Mouse (Mus musculus): ENCODE data around the gene Cenpl.
"Not testable (repeated sequence)": the region's sequence is repeated elsewhere in the genome, so short reads cannot be mapped to it uniquely, and the experiment has no call there.

The Cenpl gene

GRCm38 (mm10) chr1:161070352-161071271 is at the start of gene Cenpl, which contains the start of gene Dars2:
Gene Cenpl (plus strand): TSS chr1:161070713.
Gene Dars2 (minus strand): TSS chr1:161070658.
- peak; percentile 93 to 95 for DNase-seq (ENCODE audit: low spot score in 2 of 2)

GRCm38 (mm10) chr1:161025410-161026210 is 44.9 kb upstream of the Cenpl start:
- no peak for DNase-seq (ENCODE audit: low spot score in 2 of 2)

GRCm38 (mm10) chr1:161027196-161027595 is 43.3 kb upstream of the Cenpl start:
- DNase-seq (ENCODE audit: low spot score in 2 of 2), result no peak

GRCm38 (mm10) chr1:161028427-161028826 is 42.1 kb upstream of the Cenpl start:
- not testable (repeated sequence) for DNase-seq (ENCODE audit: low spot score in 2 of 2)

GRCm38 (mm10) chr1:161030058-161030457 is 40.5 kb upstream of the Cenpl start:
- DNase-seq (ENCODE audit: low spot score in 2 of 2), result no peak

GRCm38 (mm10) chr1:161031881-161032280 is 38.6 kb upstream of the Cenpl start:
- no peak for DNase-seq (ENCODE audit: low spot score in 2 of 2)

- DNase-seq (ENCODE audit: low spot score in 2 of 2), result no peak
Measured at GRCm38 (mm10) chr1:161032345-161032744, 38.2 kb upstream of the Cenpl start.

GRCm38 (mm10) chr1:161033856-161034434 is 36.6 kb upstream of the Cenpl start:
- no peak for DNase-seq (ENCODE audit: low spot score in 2 of 2)

GRCm38 (mm10) chr1:161034435-161035280 is 35.9 kb upstream of the Cenpl start, which contains the start of gene Zbtb37:
Gene Zbtb37 (minus strand): TSS chr1:161034849.
- DNase-seq (ENCODE audit: low spot score in 2 of 2), result peak; percentile 98 to 99

GRCm38 (mm10) chr1:161035281-161035785 is 35.2 kb upstream of the Cenpl start:
- DNase-seq (ENCODE audit: low spot score in 2 of 2), result no peak

GRCm38 (mm10) chr1:161035786-161036404 is 34.6 kb upstream of the Cenpl start:
- DNase-seq (ENCODE audit: low spot score in 2 of 2), result no peak

- DNase-seq (ENCODE audit: low spot score in 2 of 2), result no peak
Measured at GRCm38 (mm10) chr1:161036411-161036841, 34.1 kb upstream of the Cenpl start.

GRCm38 (mm10) chr1:161037026-161037425 is 33.5 kb upstream of the Cenpl start:
- DNase-seq (ENCODE audit: low spot score in 2 of 2), result no peak

- DNase-seq (ENCODE audit: low spot score in 2 of 2), result no peak
Measured at GRCm38 (mm10) chr1:161037599-161037998, 32.9 kb upstream of the Cenpl start.

- no peak for DNase-seq (ENCODE audit: low spot score in 2 of 2)
Measured at GRCm38 (mm10) chr1:161038004-161038403, 32.5 kb upstream of the Cenpl start.

- DNase-seq (ENCODE audit: low spot score in 2 of 2), result no peak
Measured at GRCm38 (mm10) chr1:161038968-161039721, 31.4 kb upstream of the Cenpl start.

- DNase-seq (ENCODE audit: low spot score in 2 of 2), result no peak
Measured at GRCm38 (mm10) chr1:161039741-161040425, 30.6 kb upstream of the Cenpl start.

- DNase-seq (ENCODE audit: low spot score in 2 of 2), result no peak
Measured at GRCm38 (mm10) chr1:161040426-161040770, 30.1 kb upstream of the Cenpl start.

GRCm38 (mm10) chr1:161040855-161041254 is 29.7 kb upstream of the Cenpl start:
- no peak for DNase-seq (ENCODE audit: low spot score in 2 of 2)
